Mouse (Mus musculus) spleen, adult 12 weeks (tissue): ENCODE measurements at regions not wholly inside any gene's neighbourhood (a gene's known extent, or its start where the extent isn't known, plus 50 kb on each side); places are given as distances from the start of the nearest gene placed in this dataset.
"Not testable (repeated sequence)": the region's sequence is repeated elsewhere in the genome, so short reads cannot be mapped to it uniquely, and the experiment has no call there.

ENCODE experiments used
- DNase-seq: peaks from one replicate; pipeline ENCODE4 v3.0.0; 2022; ENCODE audit warnings: low spot score

DNA sequence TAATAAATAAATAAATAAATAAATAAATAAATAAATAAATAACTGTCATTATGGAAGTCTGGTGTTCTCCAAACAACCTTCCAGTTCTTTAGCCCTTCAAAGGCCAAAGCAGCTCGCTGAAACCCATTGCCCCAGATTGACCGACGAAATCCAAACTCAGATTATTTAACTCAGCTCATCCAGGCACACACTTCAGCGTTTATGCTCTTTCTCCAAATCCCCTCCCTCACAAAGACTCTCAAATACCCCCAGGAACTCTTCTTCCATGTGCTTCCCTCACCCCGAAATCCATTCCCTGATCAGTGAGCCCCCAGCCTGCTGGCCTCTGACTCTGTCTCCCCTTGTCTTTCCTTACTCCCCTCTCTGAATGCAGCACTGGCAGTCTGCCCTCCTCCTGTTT, 480.8 kb downstream of the Tns1 start:
- no peak for DNase-seq

DNA sequence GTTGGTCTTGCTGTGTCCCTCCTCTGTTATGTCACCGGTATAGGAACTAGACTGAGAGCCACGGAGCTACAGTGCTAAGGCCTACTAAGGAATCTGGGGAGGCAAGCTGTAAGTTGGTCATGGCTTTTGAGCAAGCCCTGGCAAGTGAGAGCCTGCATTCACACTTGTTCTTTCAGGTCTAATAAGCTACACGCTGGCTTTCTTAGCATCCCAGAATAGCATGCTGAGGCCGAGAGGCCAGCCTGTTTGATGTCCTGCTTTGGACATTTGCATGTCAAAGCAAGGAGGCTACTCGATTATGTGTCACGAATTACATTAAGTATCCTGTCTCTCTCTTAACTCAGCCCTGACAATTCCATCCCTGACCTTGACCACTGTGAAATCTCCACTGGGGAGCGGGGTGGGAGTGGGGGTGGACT, 481.5 kb downstream of the Tns1 start:
- DNase-seq = no peak

DNA sequence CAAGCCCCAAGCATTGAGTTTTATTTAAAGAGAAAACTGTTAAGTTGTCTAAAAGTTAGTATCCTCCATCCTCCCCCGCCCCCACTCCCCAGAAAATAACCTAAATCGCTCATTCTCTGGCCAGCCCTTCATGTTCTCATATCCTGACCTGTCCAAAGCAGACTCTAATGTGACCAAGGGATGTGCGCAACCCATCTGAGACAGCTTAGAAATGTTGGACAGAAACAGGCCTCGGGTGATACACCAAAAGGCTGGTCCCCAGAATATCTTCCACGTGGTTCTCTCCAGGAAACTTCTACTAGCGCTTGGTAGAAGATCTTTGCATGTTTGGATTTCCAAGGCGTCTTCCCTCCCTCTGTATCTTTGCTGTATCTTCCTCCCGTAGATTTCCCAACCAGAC, 482.8 kb downstream of the Tns1 start:
- DNase-seq = no peak

DNA sequence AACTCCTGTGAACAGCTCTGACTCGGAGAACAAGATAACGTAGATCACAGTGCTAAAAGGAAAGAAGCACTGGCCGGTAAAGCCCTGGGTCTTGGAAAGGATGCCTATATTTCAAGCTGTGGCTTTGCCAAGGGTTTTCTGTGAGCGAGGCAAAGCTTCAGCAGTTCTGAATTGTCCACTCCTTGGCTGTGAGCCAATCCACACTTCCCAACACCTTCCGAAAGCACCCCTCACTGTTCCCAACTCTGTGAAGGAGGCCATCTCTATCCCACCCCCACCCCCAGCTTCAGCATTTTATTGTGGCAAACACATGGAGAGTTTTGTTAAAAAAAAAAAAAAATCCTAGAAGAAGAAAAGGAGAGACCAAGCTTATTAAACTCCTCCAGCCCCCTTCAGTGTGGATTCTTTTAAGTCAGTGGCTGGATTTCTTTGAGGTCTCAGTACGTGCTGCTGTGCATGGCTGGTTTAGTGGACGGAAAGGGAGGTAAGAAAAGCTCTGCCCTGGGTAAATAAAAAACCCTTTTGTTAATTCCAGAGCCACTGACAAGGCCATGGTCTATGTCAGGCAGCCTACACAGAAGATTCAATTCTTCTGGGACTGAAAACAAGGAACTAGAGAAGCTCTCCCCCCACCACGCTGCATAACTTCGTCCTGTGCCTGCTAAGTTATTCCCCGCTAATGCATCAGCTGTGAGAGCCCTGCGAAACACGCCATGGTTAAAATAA, 483.4 kb downstream of the Tns1 start:
- no peak for DNase-seq

DNA sequence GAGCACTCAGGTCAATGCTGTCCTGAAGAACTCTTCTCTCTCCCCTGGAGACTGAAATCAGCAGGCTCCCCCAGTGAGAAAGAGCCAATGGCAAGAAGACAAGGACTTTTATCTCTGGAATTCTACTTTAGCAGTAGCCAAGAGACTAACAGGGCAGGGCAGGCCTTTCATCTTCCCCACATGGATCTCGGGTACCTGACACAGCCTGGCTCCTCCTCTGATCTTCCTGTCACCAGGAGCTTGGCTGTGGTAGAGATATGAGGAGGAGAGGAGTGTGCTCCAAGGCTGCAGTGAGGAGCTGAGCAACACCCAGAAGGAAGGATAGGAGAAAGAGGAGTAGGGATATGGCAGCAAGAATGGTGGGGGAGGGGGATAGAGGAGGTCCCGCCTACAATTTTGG, 488.5 kb downstream of the Tns1 start:
- DNase-seq = no peak

DNA sequence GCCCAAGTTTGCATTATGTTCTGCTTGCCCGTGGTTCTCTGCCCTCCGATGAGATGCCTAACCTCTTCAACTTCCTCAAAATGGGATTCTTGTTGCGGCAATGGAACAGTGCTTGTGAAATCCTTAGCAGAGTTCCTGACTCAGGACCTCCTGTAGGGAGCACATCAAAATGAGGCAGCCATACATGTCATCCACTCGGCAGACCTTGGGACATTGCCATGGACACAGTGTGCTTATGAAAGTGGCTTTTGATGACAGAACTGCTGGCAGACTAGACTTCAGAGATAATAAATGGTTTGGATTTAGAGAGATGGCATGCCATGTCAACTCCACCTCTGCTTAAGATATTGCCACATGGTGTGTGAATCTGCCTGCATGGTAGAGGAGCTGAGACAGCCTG, 489.4 kb downstream of the Tns1 start:
- no peak for DNase-seq

DNA sequence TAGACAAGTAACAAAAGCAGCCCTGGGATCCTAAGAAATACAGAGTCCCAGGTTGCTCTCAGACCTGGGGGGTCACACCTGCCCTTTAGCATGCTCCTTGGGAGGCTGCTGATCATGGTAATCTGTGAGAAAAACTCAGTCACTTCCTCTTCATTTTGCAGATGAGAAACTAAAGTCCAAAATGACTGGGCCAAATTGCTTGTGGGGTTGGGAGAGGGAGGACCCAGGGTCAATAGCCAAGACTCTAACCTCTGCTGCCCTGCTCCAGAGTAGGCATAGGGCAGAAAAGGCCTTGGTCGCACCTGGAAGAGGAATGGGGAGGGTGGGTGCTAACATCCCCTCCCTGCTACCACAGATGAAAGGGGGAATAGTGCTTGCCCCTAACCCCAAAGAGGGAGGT, 491.2 kb downstream of the Tns1 start:
- no peak for DNase-seq

DNA sequence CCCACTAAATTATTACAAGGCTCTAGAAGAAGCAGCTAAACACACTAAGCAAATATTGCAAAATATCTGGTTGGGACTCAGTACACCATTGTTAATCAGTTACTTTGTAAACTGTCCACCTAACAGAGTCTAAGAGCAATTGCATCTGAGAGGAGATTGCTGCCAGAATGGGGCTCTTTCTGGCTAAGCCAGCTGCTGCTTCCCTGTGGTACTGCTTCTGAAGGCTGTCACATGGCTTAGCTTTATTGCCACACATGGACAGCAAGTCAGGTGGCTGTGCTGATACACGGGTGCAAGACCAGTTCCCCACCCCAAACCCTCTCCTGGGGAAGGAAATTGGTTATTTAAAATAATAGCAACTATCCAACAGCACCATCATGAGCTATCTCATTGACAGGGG, 493.9 kb downstream of the Tns1 start:
- no peak for DNase-seq

DNA sequence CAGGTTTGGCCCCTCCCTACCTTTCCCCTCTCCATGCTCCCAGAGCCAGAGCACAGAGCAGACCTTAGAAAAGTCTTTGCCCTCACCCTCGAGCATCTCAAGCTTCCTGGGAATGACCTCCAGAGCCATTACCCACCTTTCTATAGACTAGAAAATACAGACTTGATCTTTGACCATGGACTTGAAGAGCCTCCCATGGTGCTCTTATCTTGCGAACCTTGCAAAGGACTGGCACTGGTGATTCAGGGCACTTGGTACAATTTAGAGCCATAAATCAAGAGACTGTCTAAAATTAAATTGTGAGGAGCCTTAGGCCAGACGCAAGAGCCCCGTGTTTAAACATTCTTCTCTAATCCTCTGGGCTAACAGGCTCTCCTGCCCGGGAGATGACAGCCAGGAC, 498.9 kb downstream of the Tns1 start:
- no peak for DNase-seq

DNA sequence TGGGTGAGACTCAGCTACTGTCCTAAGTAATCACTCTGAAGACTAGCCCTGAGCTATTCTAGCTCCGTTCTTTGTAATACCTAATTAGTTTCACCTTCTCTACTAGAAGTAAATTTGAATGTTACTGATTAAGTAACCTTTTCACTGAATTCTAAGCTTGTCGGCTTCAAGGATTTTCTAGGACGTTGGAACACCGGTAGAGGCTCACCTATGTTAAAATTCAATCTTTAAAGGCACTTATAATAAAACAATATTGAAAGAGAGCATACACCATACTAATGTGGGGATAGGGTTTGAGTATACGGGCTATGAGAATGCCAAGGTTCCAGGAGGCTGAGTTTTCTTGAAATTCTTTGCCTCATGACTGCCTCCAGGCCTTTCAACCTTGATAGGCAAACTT, 503.1 kb downstream of the Tns1 start:
- not testable (repeated sequence) for DNase-seq

DNA sequence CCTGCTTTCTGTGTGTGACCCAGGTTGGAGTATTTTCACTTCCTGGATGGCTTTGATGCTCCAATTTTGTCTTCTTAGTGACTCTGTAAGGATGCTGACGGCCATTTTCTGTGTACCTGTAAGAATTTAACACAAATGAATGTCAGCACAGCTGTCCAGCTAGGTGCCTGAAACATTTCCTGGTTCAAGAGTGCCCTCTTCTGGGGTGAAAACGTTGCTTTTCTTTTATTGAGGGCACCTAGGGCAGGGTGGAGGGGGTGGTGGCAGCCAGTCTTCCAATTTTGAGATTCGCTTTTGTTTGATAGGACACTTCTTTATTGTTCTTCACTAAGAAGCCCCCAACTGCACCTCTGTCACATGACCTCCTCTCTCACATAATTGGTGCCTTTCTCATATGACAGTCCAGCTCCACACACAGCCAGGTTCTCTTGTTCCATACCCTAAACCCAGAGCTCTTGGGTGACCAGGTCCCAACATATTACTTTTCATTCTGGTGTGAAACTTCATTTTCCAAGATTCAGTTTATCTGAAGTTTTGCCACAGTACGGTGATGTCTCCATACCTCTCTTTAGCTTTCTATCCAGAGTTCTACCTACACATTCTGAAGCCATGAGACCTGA, 505.6 kb downstream of the Tns1 start:
- DNase-seq = no peak

DNA sequence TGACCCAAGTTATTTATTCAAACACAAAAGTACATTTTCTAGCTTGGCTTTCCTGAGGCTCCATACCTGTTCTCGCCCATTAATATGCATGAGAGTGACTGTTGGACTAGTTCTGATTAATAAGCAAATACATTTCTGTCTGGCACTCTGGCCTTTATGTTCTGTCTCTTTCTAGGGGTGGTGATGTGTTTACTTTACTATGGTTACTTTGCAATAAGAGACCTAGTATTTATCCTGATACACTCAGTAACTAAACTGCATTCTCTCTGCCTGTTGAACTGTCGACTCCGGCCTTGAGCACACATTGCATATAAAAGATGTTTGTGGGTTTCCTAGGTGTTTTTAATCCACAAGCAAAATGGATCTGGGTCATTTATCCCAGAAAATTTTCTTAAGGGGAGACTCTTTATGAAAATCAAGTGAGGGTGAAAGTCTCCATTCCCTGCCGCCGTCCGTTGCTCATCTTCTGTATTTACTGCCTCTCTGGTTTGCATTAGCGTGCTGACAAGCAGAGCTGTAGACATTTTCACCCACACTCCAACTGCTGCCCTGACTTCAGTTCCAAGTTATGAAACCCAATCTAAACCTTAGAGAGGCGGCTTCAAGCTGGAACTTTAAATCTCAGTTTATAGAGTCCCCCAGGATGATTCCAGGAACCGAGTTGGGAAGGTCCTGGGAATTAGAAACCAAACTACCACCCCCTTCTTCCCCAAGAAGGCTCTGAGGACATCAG, 530.4 kb downstream of the Tns1 start:
- DNase-seq = no peak

DNA sequence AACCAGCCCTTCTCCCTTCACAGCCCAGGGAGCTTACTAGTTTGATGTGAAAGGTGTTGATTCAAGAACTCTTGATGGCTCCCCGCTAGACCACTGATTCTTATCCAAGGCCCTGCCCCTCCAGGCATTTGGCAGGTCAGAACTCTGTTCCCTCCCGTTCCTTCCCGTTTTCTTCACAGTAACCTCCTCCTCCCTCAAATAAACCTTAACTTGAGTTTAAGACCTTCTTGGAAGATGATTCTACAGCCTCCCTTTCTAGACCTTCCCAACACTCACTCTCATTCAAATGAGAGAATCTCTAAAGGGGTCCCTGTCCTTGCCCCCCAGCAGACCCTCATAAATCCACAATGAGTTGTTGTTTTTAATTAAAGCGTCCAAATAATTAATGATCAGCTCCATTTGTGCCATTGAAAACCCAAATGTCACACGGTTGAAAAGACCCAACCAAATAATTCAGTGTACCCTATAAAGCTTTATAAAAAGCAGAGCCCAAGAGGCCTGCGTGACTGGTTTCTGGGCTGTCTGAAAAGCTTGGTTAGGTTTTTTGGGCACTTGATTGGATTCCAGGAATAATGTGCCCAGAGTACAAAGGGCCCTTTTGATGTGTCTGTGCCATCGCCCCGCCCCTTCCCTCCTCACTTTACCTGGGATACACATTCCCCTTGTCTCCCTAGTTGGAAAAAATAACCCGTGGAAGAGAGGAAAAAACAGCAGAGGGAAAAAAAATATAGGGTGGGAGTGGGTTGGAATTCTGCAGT, 532.7 kb downstream of the Tns1 start:
- DNase-seq = no peak

DNA sequence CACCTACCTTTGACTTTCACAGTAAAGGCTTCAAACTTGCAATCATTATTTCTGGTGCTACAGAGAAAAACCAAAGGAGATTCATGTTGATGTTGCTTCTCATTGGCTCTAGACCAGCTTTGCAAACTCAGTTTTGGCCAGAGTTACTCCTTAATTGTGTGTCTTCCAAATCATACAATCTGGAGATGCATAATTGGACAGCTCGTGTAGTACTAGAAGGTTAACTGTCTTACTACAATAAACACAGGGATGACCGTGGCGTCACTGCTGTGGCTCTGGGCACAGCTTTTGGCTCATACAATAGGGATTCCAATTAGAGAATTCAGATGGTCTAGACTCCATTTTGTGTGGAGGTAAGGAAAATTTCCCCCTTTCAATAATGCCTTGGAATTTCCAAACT, 544.6 kb downstream of the Tns1 start:
- no peak for DNase-seq

DNA sequence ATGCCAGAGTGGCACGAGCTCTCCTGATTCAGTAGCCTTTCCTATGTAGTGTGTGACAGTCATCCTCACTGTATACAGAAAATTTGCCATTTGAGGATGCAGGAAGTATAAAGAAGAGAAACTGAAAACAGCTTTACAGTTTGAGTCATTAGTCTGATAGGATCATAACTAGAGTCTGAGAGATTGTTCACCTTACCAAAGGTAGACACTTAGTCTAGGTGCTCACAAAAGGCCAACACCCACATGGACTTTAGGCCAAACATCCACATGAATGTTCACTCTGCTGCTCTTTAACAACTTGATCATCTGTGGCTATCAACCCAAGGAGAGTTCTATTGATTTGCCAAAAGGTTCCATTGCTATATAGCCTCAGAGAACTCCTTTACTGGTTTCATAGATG, 547.2 kb downstream of the Tns1 start:
- DNase-seq = no peak

DNA sequence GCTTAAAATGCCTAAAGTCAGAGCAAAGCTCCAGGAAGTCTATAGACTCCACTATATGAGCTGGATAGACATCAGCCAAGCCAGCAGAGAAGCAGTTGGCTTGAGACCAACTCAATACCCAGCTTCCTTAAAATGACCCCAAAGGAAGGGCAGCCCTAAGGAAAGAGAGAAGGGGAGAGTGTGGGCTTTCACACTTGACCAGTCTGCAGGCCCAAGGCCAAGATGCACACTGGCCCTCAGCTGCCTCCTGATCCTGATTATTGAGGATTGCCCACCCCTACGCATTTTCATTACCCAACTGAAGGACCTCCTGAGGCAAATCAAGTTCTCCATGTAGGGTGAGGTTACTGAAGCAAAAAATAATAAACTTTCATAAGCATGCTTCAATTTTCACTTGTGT, 548.6 kb downstream of the Tns1 start:
- no peak for DNase-seq

DNA sequence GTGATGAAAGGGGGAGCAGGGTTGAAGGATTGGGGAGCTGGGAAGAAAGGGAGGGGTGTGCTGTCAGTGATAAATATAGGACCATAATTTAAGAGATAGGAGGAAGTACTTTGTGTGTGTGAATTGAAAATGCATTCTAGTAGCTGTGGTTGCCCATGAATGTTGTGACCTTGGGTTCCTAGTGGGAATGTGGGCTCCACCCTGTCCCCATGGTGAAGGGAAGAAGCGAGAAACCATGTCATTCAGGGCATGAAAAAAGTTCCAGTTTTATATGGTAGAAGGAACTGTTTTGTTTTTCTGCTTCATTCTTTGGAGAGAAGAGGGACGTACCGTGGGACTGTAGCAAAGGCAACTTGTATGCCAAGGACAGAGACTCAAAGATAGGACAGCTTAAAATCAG, 553.3 kb downstream of the Tns1 start:
- no peak for DNase-seq

DNA sequence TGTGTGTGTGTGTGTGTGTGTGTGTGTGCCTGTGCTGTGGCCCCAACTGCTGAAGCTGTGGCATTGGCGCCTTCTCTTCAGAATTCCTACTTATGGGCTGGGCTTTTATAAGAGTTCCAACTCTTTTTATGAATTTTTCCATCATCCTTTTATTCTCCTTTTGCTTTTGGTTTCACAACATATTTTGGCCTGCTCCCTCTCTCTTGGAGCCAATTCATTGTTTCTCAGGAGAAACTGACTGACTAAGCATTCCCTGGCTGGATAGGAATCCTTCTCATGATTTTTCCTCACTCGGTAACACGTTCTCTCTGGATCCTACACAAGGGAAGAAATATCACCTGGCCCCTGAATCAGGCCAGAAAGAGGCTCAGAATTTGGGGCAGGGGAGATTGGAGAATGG, 551.1 kb upstream of the Tnp1 start:
- DNase-seq = no peak

DNA sequence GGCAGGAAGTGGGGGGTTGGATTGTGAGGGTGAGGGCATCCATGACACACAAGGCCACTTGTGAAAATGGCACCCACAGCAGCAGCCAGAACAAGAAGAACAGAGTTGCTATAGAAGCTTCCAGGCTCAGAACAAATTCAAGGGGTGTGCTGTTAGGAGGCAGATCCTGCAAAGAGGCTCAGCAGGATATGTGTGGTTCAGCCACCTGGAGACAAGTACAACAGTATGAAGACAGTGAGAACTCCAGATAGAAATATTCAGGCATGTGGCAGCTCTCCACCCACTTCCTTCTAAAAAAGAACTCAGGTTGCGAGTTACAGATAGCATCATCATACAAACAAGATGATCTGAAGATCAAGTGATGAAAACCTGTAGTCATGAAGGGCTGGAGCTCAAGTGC, 544.9 kb upstream of the Tnp1 start:
- DNase-seq = no peak

DNA sequence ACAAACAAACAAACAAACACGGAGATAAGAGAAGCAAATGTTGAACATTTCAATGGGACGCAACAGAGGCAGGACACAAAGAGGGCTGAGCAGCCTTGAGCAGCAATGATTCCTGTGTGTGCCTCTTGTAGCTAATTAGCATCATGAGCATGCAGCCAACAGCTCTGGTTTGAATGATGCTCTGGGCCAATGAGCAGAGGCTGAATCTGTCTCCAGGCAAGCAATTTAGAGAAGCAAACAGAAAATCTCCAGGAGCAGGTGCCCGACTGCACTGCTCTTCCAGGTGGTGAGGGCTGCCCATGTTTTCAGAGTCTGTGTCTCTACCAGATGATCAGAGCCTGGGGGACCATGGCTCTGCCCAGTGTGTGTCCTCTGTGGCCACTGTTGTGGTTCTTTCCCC, 532.2 kb upstream of the Tnp1 start:
- DNase-seq = no peak

DNA sequence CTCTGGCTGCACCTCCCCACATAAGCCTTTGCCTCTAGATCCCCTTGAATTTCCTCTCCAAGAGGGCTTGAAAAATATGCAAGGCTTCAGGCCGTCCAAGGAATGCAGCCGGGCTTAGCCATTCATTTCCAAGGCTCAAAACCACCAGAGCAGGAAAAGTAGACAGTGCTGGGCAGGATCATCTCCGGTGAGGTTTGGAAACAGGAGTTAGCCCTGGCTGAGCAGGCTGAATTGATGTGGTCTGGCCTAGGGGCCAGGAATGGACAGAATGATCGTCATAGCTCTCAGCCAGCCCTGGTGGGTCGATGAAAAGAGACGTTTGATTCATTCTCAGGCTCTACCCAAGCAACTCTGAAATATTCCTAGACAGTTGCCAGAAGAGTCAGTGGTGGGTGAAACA, 529.7 kb upstream of the Tnp1 start:
- DNase-seq = no peak

DNA sequence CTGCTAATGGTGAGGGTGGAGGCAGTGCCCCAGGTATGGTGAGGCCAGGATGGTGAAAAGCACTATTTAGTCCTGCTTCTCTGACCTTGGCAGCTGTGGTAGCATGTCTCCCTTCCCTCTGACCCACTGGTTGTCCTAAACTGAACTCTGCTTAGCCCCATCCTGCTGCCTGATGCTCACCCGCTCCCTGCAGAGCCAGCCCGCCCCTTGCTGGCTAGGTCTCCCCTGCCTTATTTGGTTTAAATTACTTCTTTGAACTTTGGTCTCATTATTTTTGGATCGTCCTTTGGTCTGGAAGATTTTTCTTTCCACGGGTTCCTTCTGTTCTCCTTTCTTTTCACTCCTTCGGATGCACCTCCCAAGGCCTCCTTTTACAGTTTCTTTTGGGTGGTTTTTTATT, 525.7 kb upstream of the Tnp1 start:
- no peak for DNase-seq

DNA sequence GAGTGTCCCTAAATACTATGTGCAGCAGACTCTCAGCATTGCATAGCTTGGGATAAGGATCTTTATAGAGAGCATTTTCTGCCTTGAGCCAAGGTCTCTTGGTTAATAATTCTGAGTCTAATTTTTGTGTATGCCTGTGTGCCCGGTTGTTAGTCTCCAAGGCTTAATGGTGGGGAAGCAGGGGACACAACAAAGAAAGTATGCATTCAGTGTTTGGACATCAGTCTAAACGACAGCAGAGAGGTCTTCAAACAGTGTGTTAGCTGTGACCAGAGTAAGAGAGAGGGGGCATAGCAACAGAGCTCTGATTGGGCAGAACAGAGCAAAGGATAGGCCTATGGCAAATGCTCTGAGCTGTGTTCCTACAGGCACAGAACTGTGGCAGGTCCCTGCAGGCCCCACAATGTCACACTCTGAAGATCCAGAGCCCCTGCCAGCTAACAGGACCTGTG, 522.7 kb upstream of the Tnp1 start:
- no peak for DNase-seq
